Mouse (Mus musculus) ZHBTc4 (cell line): ENCODE measurements around the gene Ripk3.

ENCODE experiments used
- DNase-seq: peaks from one replicate; pipeline ENCODE4 v3.0.0-alpha.2; 2011; ENCODE audit warnings: low read depth, low spot score

Ripk3 gene

DNA sequence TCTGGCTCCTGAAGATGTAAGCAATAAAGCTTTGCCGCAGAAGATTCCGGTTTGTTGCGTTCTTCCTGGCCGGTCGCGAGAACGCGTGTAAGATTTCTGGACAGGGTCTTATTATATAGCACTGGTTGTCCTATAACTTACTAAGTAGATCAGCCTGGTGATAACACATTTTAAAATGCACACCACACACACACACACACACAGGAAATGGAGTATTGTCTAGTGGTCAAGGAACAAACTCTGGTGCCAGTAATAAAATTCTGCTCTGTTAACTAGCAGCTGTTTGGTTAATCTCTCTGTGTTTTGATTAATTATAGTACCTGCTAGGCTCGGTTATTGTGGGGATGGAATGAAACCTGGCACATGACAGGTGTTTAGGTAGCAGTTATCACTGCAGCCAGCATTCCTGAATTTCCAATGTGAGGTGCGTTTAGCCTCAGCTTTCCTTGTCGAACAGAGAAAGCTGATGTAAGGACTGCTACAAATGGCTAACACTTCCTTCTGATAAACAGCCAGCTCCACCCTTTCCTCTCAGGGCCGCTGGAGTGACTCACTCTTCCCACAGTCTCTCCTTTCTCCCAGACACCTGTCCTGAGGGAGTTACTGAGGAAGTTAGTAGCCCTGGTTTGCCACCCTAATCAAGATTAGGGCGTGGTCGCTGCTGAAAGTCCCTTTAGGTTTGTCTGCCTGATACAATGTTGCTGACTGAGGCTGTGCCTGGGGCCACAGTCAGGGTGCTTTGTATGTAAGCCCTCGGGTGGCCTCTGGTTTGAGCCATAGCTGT is 6.9 kb upstream of the Ripk3 start:
- no peak for DNase-seq

DNA sequence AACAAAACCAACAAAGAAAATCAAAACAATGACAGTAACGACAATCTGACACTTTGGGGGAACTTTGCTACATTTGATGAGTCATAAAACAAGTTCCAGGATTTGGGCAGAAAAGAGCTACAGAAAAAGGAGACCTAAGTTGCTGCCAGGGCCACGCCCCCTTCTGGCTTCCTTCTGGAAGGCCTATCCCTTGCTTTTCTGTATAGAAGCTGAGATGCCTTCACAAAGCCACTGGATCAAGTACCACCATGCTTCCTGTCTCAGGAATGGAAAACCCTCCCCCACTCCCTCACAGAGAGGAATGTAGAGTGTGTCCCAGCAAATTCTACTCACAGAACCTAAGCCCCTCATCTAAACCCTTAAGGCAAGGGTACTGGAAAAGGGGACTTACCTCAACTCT is 5.3 kb upstream of the Ripk3 start:
- no peak for DNase-seq

DNA sequence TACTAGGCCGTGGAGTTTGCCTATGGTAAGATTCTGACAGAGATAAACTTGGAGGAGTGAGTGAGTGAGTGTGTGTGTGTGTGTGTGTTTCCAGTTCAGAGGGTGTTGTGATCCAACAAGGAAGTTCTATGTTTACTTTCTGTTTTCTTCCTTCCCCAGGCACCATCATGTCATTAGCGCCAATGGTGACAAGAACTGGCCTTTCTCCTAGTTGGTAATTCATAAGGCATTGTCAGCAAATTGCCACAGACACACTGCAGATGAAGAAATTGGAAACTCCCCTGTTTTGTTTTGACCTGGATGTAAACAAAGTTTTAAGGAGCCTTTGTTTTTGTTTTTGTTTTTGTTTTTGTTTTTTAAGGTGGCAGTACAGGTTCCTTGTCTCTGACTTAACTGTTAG is 4.8 kb upstream of the Ripk3 start:
- DNase-seq: no peak

DNA sequence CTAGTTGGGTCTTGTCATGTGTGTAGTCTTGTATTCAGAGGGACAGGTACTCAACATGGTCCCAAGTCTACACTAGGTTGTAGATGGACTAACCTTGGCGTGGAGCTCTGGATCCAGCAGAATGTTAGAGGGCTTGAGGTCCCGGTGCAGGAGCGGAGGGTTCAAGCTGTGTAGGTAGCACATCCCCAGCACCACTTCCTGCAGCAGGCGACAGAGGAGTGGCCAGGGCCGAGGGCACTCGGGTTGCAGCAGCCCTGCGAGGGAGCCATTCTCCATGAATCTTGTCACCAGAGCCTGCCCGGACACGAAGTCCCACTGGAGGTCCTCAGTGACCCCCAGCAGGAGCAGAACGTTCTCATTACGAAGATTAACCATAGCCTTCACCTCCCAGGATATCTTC is 934 bp downstream of the Ripk3 start:
- no peak for DNase-seq

DNA sequence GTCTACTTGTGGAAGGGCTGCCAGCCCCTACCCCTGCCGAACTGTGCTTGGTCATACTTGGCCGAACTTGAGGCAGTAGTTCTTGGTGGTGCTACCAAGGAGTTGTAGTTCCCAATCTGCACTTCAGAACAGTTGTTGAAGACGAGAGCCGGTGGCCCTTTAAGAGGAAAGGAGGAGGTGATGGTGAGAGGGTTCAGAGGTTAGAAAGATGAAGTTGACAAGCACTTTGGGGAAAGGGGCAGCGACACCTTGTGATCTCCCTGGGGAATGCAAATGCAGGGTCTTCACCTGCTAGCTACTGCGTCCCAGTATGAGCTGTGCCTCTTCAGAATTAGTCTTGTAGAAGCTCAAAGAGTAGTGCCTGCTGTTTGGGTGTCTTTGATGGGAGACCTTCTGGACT is 3.5 kb downstream of the Ripk3 start:
- peak; percentile 60 for DNase-seq

DNA sequence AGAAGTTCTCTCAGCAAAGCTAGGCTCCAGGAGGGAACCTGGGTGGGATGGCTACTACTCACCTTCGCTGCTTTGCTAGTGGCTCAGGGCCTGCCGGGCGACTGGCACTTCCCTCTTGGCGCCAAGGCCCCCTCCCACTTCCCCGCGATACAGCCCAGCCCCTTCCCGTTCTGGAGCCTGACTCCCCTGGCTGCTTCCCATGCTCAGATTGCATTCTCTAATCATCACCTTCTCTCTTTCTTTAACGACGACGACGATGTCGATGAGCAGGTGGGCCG is 4.8 kb downstream of the Ripk3 start, which contains the start of gene Adcy4:
TSS of gene Adcy4 (minus strand) at position 138 of the 278 bp plus-strand sequence.
- DNase-seq: peak; percentile 17

DNA sequence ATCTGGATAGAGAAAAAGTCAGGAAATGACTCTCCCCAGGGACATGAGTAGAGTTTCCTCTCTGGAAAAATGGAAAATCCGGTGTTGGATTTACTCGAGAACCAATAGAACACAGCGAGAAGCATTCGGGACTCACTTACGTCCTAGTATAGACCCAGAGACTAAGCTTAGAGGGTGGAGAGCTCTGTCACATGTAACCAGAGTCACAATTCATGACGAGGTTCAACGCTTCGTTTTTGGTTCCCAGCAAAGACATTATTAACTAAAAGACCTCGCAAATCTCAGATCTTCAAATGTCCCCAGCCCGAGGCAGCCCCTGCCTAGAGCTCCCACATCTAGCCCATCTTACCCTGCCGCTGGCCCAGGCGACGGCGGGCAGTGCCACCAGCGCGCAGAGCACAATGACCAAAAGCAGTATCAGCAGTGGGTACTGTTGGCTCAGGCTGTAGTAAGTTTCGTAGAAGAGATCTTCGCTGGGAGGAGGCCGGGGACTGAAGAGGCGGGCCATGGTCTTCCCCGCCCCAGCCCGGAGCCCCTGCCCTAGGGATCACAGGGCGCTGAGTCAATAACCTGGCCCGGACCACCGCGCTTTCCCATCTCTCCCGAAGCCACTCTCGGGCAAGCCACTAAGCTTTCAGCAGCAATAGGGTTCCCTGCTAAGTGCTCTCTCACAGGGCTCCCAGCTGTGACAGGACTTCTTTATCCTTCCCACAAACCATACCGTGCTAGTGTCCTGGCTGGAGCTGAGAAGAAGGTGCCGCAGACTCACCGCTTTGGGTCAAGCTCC is 5.3 kb downstream of the Ripk3 start:
- DNase-seq: peak; percentile 29

DNA sequence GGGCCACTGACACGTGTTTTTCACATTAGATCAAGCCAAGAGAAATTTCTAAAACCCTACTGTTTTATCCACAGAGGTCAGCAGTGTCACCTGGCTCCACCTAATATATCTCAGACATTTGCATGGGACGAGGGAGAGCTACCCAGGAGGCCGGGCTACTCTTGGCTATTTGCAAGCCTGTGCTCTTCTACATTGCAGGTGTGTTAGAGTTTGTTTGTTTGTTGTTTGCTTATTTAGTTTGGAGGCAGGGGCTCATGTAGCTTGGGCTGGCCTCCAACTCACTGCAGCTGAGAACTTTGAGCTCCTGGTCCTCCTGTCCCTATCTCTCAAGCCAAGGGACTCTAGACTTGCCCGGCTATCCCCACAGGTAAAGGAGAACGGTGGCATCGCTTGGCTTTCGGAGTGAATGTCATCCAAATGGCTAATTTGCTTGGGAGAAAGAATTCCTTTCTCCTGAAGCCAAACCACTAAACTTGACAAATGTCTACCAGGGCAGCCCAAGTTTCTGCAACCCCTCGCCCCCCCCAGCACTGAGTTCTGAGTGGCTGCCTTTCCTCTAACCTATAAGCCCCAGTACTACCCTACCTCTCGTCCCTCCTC is 6.2 kb downstream of the Ripk3 start:
- no peak for DNase-seq

DNA sequence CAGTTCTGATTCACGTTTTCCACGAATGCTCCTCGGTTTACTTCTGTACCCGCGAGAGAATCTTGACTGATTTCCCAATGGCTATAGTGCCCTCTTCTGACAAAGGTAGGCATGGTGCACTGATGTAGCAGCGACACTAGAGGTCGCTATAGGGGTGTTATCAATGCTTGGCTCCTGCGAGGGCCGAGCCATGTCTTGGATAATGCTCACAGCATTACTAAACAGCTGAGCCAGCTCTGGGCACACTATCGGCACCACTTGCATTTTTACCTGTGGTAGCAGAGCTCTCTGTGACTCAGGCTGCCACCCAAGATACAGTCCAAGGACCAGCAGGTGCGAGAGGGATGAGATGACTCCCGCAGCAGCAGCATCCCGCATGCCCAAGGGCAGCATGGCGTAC is 7.4 kb downstream of the Ripk3 start:
- DNase-seq: peak; percentile 90

DNA sequence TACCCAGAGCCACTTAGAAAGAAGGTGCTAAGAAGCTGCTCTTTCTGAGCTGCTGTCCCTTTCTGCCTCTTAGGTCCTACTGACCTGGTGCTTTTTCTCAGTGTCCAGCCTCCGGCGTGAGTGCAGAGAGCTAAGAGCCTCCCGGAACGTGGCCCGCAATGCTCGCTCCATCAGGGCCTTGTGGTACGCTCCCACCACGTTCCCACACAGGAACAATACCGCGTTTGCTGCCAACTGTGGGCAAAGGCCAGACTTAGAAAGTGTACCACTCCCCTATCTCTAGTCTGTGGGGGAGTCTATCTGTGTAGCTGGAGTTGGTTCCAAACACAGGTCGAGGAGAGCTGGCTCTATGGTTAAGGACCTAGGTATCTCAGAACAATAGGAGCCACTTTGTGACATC is 7.9 kb downstream of the Ripk3 start:
- DNase-seq: no peak

DNA sequence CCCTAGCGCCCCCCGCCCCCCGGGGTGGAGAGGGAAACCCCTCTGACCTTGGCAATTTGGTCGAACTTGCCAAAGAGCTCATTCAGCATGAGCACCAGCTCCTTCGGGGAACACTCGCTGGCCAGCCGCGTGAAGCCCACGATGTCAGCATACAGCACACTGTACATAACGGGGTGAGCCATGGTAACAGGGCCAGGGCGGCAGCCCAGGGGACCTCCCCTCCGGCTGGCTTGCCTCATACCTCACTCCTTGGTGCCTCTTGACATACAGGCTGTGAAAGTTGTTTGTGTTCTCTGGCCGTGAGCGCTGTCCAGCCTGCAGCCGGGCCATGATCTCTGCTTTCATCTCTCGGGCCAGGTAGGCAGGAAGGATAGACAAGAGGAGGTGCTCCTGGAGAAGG is 9.0 kb downstream of the Ripk3 start:
- DNase-seq: no peak

DNA sequence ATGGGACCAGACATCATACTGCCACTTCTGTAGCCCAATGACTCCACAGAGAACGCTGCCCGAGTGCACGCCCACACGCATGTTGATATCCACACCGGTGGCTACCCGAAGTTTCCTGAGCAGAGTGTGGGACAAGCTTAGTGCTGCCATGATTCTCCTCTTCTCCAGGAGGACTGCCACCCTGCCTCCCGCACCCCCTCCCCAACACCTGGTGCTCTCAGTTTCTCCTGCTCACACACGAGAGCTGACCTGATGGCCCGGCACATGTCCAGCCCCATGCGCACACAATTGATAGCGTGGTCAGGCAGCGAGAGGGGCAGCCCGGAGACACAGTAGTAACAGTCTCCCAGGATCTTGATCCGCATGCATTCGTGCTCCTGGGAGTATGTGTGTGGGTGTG is 10.0 kb downstream of the Ripk3 start:
- DNase-seq: peak; percentile 30

DNA sequence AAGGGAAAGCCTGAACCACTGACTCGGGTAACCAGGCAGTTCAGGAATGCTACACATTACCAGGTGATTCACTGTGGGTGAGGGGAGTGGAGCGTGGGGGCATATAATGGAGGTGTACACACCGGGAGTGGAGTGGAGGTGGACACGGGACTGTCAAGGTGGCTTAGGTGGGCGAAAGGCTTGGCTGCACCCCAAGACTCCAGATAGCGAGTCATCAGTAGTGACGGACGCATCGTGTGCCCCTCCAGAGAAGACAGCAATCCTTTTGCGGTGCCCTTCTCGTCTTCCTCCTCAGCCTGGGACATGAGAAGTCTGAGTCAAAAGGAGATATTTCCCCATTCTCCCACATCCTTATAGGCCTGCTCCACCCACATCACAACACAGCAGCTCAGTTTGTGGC is 10.9 kb downstream of the Ripk3 start:
- no peak for DNase-seq

DNA sequence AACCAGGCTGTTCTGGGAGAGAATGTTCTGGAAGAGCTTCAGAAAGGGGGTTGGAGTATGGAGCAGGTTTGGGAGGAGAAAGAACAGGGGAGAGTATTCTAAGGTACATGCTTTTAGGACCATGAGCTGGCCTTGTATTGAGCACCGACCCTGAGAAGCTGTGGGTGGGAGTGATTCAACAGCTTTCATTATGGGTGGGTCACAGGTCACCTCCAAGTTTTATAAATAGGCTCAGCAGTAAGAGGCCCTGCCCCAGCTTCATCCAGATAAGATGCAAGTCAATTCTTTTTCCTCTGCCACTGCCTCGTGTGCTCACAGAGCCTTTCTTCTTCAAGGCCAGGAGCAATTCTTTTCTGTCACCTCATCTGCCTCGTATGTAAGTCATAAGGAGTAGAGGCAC is 11.5 kb downstream of the Ripk3 start:
- no peak for DNase-seq

DNA sequence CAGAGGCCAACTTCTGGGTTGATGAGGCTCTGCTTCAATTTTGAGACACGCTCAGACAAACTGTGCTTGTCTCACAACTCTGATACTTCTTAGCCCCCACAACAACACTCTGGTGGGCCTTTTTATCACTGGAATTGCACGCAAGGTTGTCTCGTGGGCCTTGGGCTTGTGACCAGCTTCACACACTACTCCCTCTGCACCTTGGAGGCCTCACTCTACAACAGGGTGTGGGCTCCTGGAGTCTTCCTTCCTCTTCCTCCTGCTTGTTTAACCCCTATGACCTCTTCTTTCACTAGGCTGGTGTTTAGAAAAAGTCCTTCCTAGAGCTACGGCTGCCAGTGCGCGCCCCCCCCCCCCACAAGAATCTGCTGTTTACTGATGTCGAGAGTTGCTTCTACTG is 12.0 kb downstream of the Ripk3 start:
- no peak for DNase-seq

DNA sequence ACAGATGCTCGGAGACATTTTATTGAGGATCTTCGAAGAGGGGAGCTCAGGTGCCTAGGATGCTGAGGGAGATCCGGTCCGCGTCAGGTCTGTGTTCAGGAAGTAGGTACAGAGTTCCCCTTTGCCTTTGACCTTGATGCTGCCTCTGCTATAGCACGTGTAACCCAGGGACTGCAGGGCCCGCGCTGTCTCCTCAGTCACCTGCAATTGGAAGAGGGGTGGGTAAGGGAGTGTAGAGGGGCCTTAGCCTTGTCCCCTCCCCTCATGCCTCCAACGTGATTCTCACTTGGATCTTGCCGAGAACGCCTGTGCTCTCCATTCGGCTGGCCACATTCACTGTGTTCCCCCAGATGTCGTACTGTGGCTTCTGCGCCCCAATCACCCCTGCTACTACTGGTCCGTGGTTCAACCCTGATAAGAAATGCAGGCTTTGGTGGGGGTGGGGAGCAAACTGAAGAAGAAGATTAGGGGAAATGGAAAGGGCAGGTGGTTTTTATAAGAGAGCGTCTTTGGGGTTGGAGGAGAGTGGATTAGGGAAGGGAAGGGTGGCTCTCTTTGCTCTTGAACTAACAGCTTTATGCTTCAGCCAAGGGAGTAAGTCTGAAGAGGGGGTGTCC is 19.5 kb downstream of the Ripk3 start:
- no peak for DNase-seq

DNA sequence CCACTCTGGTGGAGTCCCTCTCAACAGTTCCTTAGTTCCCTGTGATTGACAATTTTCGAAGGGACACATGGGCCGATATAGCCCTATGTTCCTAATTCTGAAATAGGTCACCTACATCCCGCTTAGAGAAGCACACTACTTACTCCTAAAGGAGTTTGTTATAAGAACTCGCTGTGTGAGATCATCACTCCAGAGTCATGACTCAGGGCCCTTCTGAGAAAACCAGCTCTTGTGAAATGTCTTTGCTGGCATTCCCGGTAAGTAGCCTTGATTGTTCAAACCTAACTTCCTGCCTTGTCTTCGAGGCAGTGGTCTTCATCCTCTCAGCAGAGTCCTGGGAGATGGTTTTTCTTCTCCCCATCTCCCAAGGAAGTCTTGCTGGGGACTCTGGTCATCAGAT is 20.1 kb downstream of the Ripk3 start:
- DNase-seq: no peak

DNA sequence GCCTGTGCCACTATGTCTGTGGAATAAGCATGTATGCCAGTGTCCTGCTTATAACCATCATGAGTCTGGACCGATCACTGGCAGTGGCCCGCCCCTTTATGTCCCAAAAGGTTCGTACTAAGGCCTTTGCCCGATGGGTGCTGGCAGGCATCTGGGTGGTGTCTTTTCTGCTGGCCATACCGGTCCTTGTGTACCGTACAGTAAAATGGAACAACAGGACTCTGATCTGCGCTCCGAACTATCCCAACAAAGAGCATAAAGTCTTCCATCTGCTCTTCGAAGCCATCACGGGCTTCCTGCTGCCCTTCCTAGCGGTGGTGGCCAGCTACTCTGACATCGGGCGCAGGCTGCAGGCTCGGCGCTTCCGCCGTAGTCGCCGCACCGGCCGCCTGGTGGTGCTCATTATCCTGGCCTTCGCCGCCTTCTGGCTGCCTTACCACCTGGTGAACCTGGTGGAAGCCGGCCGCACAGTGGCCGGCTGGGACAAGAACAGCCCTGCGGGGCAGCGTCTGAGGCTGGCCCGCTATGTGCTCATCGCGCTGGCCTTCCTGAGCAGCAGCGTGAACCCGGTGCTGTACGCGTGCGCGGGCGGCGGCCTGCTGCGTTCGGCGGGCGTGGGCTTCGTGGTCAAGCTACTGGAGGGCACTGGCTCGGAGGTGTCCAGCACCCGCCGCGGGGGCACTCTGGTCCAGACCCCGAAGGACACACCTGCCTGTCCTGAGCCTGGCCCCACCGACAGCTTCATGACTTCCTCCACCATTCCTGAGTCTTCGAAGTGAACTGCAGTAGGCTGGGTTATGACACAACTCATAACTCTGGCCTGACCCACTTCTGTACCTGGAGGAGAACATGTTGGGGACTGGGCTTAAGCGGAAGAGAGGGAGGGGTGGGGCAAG is 20.9 kb downstream of the Ripk3 start:
- DNase-seq: peak; percentile 51

DNA sequence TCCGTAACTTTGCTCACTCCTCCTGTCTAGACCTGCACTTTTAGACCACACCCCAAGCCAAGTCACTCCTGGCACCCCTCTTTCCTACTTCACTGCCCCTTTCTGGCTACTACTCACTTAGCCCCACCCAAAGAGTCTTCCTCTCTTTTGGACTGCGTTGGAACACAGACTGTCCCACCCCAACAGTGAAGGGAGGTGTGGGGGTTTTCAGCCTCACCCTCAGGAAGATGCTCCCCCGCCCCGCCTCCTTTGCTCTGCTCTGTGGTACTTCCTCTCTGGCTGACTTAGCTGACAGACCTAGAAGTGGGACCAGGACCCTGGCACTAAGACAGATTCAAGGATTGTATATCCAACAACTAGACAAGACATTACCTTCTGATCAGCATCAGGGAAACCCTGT is 23.0 kb downstream of the Ripk3 start, which contains the start of gene Ltb4r1:
TSS of gene Ltb4r1 (plus strand) at position 267 of the 400 bp plus-strand sequence.
- no peak for DNase-seq

DNA sequence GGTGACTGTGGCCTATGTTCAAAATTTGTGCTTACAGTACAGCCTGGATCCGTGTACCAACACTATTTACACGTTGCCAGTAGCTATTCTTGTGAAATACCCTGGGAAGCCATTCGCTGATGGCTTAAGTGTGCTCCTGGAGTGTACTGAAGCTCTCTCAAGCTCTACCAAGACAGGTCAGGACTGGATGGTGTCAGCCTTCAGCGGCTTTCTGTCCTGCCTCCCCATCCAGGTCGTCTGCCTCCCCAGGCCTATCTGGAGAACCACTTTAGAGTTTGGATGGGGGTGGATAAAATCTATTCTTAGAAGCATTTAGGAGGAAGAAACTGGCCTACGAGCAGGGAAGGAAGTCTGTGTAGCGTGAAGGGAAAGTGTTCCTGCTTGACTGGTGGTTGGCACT is 25.5 kb downstream of the Ripk3 start:
- no peak for DNase-seq
